In the genomic region with DNA sequence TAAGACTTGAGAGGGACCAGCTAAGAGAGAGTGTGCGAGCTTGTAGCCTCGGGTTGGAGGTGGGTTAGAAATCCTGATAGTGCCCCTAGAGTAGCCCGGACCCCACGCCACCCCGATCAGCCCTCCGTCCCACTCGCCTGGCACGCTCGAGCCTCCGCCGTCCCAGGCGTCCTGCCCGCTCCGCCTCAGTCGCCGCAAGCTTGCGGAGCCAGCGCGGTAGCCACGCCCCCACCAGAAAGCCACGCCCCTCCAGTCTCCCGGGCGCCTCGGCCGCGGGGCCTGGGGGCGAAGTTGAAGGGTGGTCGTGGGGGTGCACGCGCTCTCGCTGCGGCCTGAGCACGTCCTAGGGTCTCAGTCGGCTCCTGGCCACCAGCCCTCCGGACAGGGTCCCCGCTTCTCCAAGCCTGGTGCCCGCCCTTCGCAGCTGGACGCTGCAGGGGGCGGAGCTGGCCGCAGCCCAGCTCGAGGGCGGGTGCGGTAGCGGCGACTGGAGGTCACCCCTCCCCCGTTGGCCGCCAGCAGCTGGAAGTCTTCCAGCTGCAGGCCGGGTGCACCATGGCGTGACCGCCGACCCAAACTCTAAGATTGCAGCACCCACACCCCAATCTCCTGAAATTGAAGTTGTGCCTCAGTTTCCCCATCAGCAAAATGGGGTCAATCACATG, we compare ENCODE assay signal across 8 mouse cellular contexts. TPM values are rescaled to one million over a fixed set of nuclear protein-coding genes. Genes with fewer than 3 reads are reported as not detected.
A peak's percentile ranks its signal among the peaks of the same experiment; 100 is the strongest.
DNase-seq lines count a peak whose midpoint lies in the region; ATAC-seq and TF ChIP-seq lines count a peak whose summit lies in the region.

A gene (minus strand): TSS at position 400 of the 665 bp plus-strand sequence.

- no peak for TF ChIP-seq CTCF in G1E (IDR thresholded peaks at IDR 0.05; ENCODE audit: low read depth, low read length)
- no peak for TF ChIP-seq CTCF in lung, postnatal 0 days (IDR thresholded peaks at IDR 0.05)

- no peaks in the 10 kb centered on the region for H3K9me3 ChIP-seq in G1E (replicated peaks)
- H3K9me3 ChIP-seq in forebrain, embryonic 16.5 days (ENCODE audit: control insufficient read depth, low read length), result no peaks in the 10 kb centered on the region
- H3K9me3 ChIP-seq in lung, postnatal 0 days (ENCODE audit: low read length), result no peaks in the 10 kb centered on the region

- no peak for ATAC-seq in G1E (ENCODE audit: extremely low read depth, insufficient number of reproducible peaks, low FRiP score, poor library complexity, severe bottlenecking)
- peak; percentile 79 for ATAC-seq in forebrain, embryonic 16.5 days
- ATAC-seq in lung, postnatal 0 days, result peak; percentile 87

- DNase-seq in G1E (ENCODE audit: low spot score), result no peak
- peak; percentile 76 to 81 for DNase-seq in cerebellum, adult 18-20 months
- peak; percentile 96 to 98 for DNase-seq in heart, postnatal 36 days
- DNase-seq in layer of hippocampus, adult 9-11 months, result peak; percentile 53
- DNase-seq in lung, postnatal 0 days (ENCODE audit: low spot score), result peak; percentile 91
- DNase-seq in ovary, postnatal 14 days (ENCODE audit: low spot score), result peak; percentile 89
- DNase-seq in thymus, postnatal 36 days, result peak; percentile 81 to 85

- peak within 1 kb of the TSS; percentile 64 for H3K9ac ChIP-seq in forebrain, embryonic 16.5 days (replicated peaks; ENCODE audit: low read depth, low read length)
- H3K9ac ChIP-seq in lung, postnatal 0 days (replicated peaks; ENCODE audit: low read depth), result peak within 1 kb of the TSS; percentile 90

- H3K36me3 ChIP-seq in G1E (replicated peaks), result no peaks in the 10 kb centered on the region
- H3K36me3 ChIP-seq in forebrain, embryonic 16.5 days (ENCODE audit: control insufficient read depth, insufficient read depth), result no peaks in the 10 kb centered on the region
- peaks cover 13% of the 10 kb centered on the region; the same call in 1 of the 2 replicates for H3K36me3 ChIP-seq in lung, postnatal 0 days (ENCODE audit: insufficient read depth, low read length)

- under 1% methylated on average over 46 of the region's 52 CpGs for WGBS in forebrain, embryonic 16.5 days
- WGBS in lung, postnatal 0 days, result under 1% methylated on average over 35 of the region's 52 CpGs

- H3K4me3 ChIP-seq in G1E (ENCODE audit: low read depth, low read length), result peak within 1 kb of the TSS; percentile 65
- peak within 1 kb of the TSS; percentile 60 for H3K4me3 ChIP-seq in forebrain, embryonic 16.5 days (replicated peaks; ENCODE audit: low read length)
- H3K4me3 ChIP-seq in lung, postnatal 0 days (ENCODE audit: low read depth, low read length), result peak within 1 kb of the TSS; percentile 76

- peak within 1 kb of the TSS; percentile 3; the same call in 1 of the 2 replicates for H3K27ac ChIP-seq in forebrain, embryonic 16.5 days (ENCODE audit: low read length)
- peak within 1 kb of the TSS; percentile 91 for H3K27ac ChIP-seq in lung, postnatal 0 days (ENCODE audit: low read length)

- H3K4me1 ChIP-seq in G1E (ENCODE audit: insufficient read depth, low read depth, low read length), result peaks cover 11% of the 10 kb centered on the region
- H3K4me1 ChIP-seq in forebrain, embryonic 16.5 days (replicated peaks; ENCODE audit: control insufficient read depth, insufficient read depth, low read length), result peaks cover 15% of the 10 kb centered on the region
- peaks cover 16% of the 10 kb centered on the region for H3K4me1 ChIP-seq in lung, postnatal 0 days (ENCODE audit: insufficient read depth, low read depth, low read length)

- H3K27me3 ChIP-seq in G1E (ENCODE audit: insufficient read depth, low read length), result peaks cover 58% of the 10 kb centered on the region
- no peaks in the 10 kb centered on the region for H3K27me3 ChIP-seq in forebrain, embryonic 16.5 days (replicated peaks; ENCODE audit: control insufficient read depth, insufficient read depth, low read length)
- H3K27me3 ChIP-seq in lung, postnatal 0 days (replicated peaks; ENCODE audit: insufficient read depth, low read length), result no peaks in the 10 kb centered on the region

- intact Hi-C loops in heart, postnatal 36 days (cut with DNase I), result loop anchor here (5.0 kb wide), 1 partner anchor 36 kb away; a partner anchor contains a TSS

- TF ChIP-seq EP300 in lung, postnatal 0 days (IDR thresholded peaks at IDR 0.05), result no peak

- H3K4me2 ChIP-seq in forebrain, embryonic 16.5 days (ENCODE audit: low read length), result peak within 1 kb of the TSS; percentile 90
- H3K4me2 ChIP-seq in lung, postnatal 0 days (replicated peaks; ENCODE audit: low read depth, low read length), result peak within 1 kb of the TSS; percentile 63

RNA-seq across cellular contexts. Expression of the gene that starts here (rescaled TPM):
- not detected in 2 replicates for total RNA-seq in G1E (2014; fragmentation: Nextera tagmentation)
- under 0.01 TPM in 2 replicates for total RNA-seq in G1E (2017)
- not detected in 2 replicates for polyA plus RNA-seq in G1E (2012)
- polyA plus RNA-seq in forebrain, embryonic 16.5 days (2015; fragmentation: Nextera tagmentation; extraction: Ambion mirVana), result 3.2 and 3.7 TPM in 2 replicates
- 10 to 100 TPM; 50.5 to 54.2 TPM for total RNA-seq in heart, postnatal 36 days (2021)
- polyA plus RNA-seq in lung, postnatal 0 days (2015; fragmentation: Nextera tagmentation; extraction: Ambion mirVana), result 23.3 and 24.0 TPM in 2 replicates

Comparison
In these comparisons a context has a peak if more than half of its experiments do, and no peak if none do; other contexts are left out.
1. RNA of the gene that starts here (total RNA-seq): 50.5 to 54.2 TPM in heart, postnatal 36 days; under 0.01 TPM in G1E; every median in the first group is over 10 times any median in the second.
2. Peak in every context shown above with its lines, with median percentiles within 50 percentile points of each other: H3K4me3 ChIP-seq.